Mouse (Mus musculus) liver (tissue): Measurements from ENCODE around the gene Gm28102.
"Not testable (repeated sequence)": the region's sequence is repeated elsewhere in the genome, so short reads cannot be mapped to it uniquely, and the experiment has no call there.

Experiments used
- DNase-seq: peaks from one replicate; pipeline ENCODE4 v3.0.0-alpha.2; 2020; ENCODE audit warnings: mixed read lengths

Gene Gm28102

GRCm38 (mm10) chrY:88053015-88053414 lies at the start of gene Gm28102:
TSS of gene Gm28102 (plus strand) at chrY:88053315.
- not testable (repeated sequence) for DNase-seq
